Mouse (Mus musculus) intestine, embryonic 14.5 days (tissue): ENCODE results near the gene Tubg2. TPM values are rescaled to one million over a fixed set of nuclear protein-coding genes. Genes with fewer than 3 reads are reported as not detected.

Source experiments
- ATAC-seq: fragments of 200-750 bp; cut with Nextera tagmentation; replicated peaks from 2 replicates; pipeline ENCODE4 v1.8.0; 2017; ENCODE audit warnings: low read depth, moderate number of reproducible peaks, moderate TSS enrichment, moderate library complexity; ENCODE audit not compliant: low FRiP score, low TSS enrichment
- DNase-seq: peaks from one replicate; pipeline ENCODE4 v3.0.0-alpha.2; 2018; ENCODE audit warnings: low spot score
- H3K27ac ChIP-seq: fragments of 300-500 bp; sonication (generic); 2 replicates; pipeline ENCODE4 v1.5.1; 2014; ENCODE audit warnings: low read depth, mild to moderate bottlenecking, control low read depth
- H3K27me3 ChIP-seq: fragments of 300-500 bp; sonication (generic); replicated peaks from 2 replicates; pipeline ENCODE4 v1.6.1; 2014; ENCODE audit warnings: low read length, control low read depth; ENCODE audit not compliant: control insufficient read depth, insufficient read depth
- H3K36me3 ChIP-seq: fragments of 300-500 bp; sonication (generic); 2 replicates; pipeline ENCODE4 v1.6.1; 2014; ENCODE audit warnings: low read length, control low read depth; ENCODE audit not compliant: control insufficient read depth, insufficient read depth
- H3K4me1 ChIP-seq: fragments of 300-500 bp; sonication (generic); replicated peaks from 2 replicates; pipeline ENCODE4 v1.6.1; 2014; ENCODE audit warnings: low read length, control low read depth, mixed read lengths; ENCODE audit not compliant: control insufficient read depth, insufficient read depth
- H3K4me2 ChIP-seq: fragments of 300-500 bp; sonication (generic); 2 replicates; pipeline ENCODE4 v1.6.1; 2014; ENCODE audit warnings: low read length
- H3K4me3 ChIP-seq: fragments of 300-500 bp; sonication (generic); 2 replicates; pipeline ENCODE4 v1.5.1; 2014; ENCODE audit warnings: low read depth, low read length, control low read depth, mixed read lengths
- H3K9ac ChIP-seq: fragments of 300-500 bp; sonication (generic); 2 replicates; pipeline ENCODE4 v1.6.1; 2014; ENCODE audit warnings: mild to moderate bottlenecking, low read length
- H3K9me3 ChIP-seq: fragments of 300-500 bp; sonication (generic); 2 replicates; pipeline ENCODE4 v1.6.1; 2016; ENCODE audit warnings: low read length, control low read depth; ENCODE audit not compliant: control insufficient read depth
- WGBS: fragments of 180-500 bp; shearing (Covaris S2); extraction: QIAGEN DNeasy Blood & Tissue Kit; methylation state at CpG from one replicate; pipeline ENCODE4 v1.1.7; 2014; 5-methylcytosine and 5-hydroxymethylcytosine counted together
- polyA plus RNA-seq: library from polyadenylated mRNA; unstranded; fragments of >200 nt; fragmentation: Nextera tagmentation; extraction: Ambion mirVana; gene quantifications from 2 replicates; pipeline ENCODE4 v1.2.1, GENCODE M21; 2014

Tubg2 gene
- polyA plus RNA-seq, 1 experiment from 2014 or later = 7.4 TPM

GRCm38 (mm10) chr11:101166357-101166756, 10.7 kb downstream of the Tubg2 start:
- Histone ChIP-seq H3K36me3 (peaks cover 63% of the 10 kb centered on the region), H3K27me3 (peaks cover 54% of the 10 kb centered on the region), H3K4me2 (no peak overlapping the region), H3K4me3 (no peak overlapping the region), H3K9me3 (no peaks in the 10 kb centered on the region), H3K4me1 (peaks cover 12% of the 10 kb centered on the region), H3K9ac (no peak overlapping the region), H3K27ac (no peak overlapping the region)
- 75% methylated on average over 14 of the region's 14 CpGs for WGBS
- DNase-seq = no peak
- no peak for ATAC-seq

- Histone ChIP-seq H3K9me3 (no peaks in the 10 kb centered on the region), H3K4me2 (no peak overlapping the region), H3K36me3 (peaks cover 53% of the 10 kb centered on the region), H3K4me3 (no peak overlapping the region), H3K27ac (no peak overlapping the region), H3K4me1 (peaks cover 17% of the 10 kb centered on the region), H3K9ac (no peak overlapping the region), H3K27me3 (peaks cover 54% of the 10 kb centered on the region)
- DNase-seq (no peak), ATAC-seq (no peak)
- WGBS = 67% methylated on average over 19 of the region's 19 CpGs
Measured at GRCm38 (mm10) chr11:101167211-101167962, 11.7 kb downstream of the Tubg2 start.

- Histone ChIP-seq H3K4me2 (no peak overlapping the region), H3K27me3 (peaks cover 54% of the 10 kb centered on the region), H3K4me3 (no peak overlapping the region), H3K4me1 (peaks cover 21% of the 10 kb centered on the region), H3K9ac (no peak overlapping the region), H3K27ac (no peak overlapping the region), H3K9me3 (no peaks in the 10 kb centered on the region), H3K36me3 (peaks cover 48% of the 10 kb centered on the region)
- WGBS = 64% methylated on average over 8 of the region's 8 CpGs
- DNase-seq = no peak
- no peak for ATAC-seq
Measured at GRCm38 (mm10) chr11:101167963-101168300, 12.2 kb downstream of the Tubg2 start.

GRCm38 (mm10) chr11:101168301-101168980, 12.7 kb downstream of the Tubg2 start:
- Histone ChIP-seq H3K4me2 (peak overlapping the region; percentile 64; the same call in 1 of the 2 replicates), H3K9me3 (no peaks in the 10 kb centered on the region), H3K27ac (no peak overlapping the region), H3K4me3 (no peak overlapping the region), H3K27me3 (peaks cover 53% of the 10 kb centered on the region), H3K9ac (no peak overlapping the region), H3K36me3 (peaks cover 43% of the 10 kb centered on the region), H3K4me1 (peaks cover 26% of the 10 kb centered on the region)
- DNase-seq = no peak
- whole genome bisulfite sequencing = 73% methylated on average over 18 of the region's 18 CpGs
- no peak for ATAC-seq

GRCm38 (mm10) chr11:101169301-101170107, 13.8 kb downstream of the Tubg2 start:
- Histone ChIP-seq H3K9ac (peak overlapping the region; percentile 59), H3K4me3 (peak overlapping the region; percentile 63), H3K9me3 (no peaks in the 10 kb centered on the region), H3K4me1 (peaks cover 35% of the 10 kb centered on the region), H3K4me2 (peak overlapping the region; percentile 64), H3K27me3 (peaks cover 43% of the 10 kb centered on the region), H3K27ac (no peak overlapping the region; the same call in 1 of the 2 replicates), H3K36me3 (peaks cover 34% of the 10 kb centered on the region)
- ATAC-seq (no peak), DNase-seq (no peak)
- 21% methylated on average over 17 of the region's 17 CpGs for whole genome bisulfite sequencing

- DNase-seq = peak; percentile 86
Measured at GRCm38 (mm10) chr11:101170354-101170810, 14.7 kb downstream of the Tubg2 start, which contains the start of gene Cntnap1. Gene Cntnap1, plus strand, starts transcription at chr11:101170523.

GRCm38 (mm10) chr11:101170811-101171610, 15.3 kb downstream of the Tubg2 start, which contains the start of gene Plekhh3:
Gene Plekhh3, minus strand, starts transcription at chr11:101171351.
- no peaks in the 10 kb centered on the region for H3K9me3 ChIP-seq
- peak; percentile 92 for DNase-seq
- H3K4me3 ChIP-seq = peak within 1 kb of the TSS; percentile 63
- H3K27me3 ChIP-seq = peaks cover 38% of the 10 kb centered on the region
- H3K4me1 ChIP-seq = peaks cover 37% of the 10 kb centered on the region
- ATAC-seq = peak; percentile 93
- peak within 1 kb of the TSS; percentile 59 for H3K9ac ChIP-seq
- peaks cover 21% of the 10 kb centered on the region for H3K36me3 ChIP-seq
- peak within 1 kb of the TSS; percentile 85 for H3K27ac ChIP-seq
- peak within 1 kb of the TSS; percentile 64 for H3K4me2 ChIP-seq
- WGBS = under 1% methylated on average over 49 of the region's 50 CpGs

More at GRCm38 (mm10) chr11:101170354-101170810, 14.7 kb downstream of the Tubg2 start, which contains the start of gene Cntnap1:
- ATAC-seq = no peak
- Histone ChIP-seq H3K9me3 (no peaks in the 10 kb centered on the region), H3K4me2 (peak within 1 kb of the TSS; percentile 64), H3K4me3 (peak within 1 kb of the TSS; percentile 63), H3K9ac (peak within 1 kb of the TSS; percentile 59), H3K4me1 (peaks cover 35% of the 10 kb centered on the region), H3K27ac (peak within 1 kb of the TSS; percentile 75), H3K36me3 (peaks cover 25% of the 10 kb centered on the region), H3K27me3 (peaks cover 38% of the 10 kb centered on the region)
- WGBS = under 1% methylated on average over 34 of the region's 35 CpGs
